Mouse (Mus musculus): ENCODE results near the gene Rsph6a. TPM values are rescaled to one million over a fixed set of nuclear protein-coding genes. Genes with fewer than 3 reads are reported as not detected.

Rsph6a gene
- polyA plus RNA-seq, 2 experiments: not detected

DNA sequence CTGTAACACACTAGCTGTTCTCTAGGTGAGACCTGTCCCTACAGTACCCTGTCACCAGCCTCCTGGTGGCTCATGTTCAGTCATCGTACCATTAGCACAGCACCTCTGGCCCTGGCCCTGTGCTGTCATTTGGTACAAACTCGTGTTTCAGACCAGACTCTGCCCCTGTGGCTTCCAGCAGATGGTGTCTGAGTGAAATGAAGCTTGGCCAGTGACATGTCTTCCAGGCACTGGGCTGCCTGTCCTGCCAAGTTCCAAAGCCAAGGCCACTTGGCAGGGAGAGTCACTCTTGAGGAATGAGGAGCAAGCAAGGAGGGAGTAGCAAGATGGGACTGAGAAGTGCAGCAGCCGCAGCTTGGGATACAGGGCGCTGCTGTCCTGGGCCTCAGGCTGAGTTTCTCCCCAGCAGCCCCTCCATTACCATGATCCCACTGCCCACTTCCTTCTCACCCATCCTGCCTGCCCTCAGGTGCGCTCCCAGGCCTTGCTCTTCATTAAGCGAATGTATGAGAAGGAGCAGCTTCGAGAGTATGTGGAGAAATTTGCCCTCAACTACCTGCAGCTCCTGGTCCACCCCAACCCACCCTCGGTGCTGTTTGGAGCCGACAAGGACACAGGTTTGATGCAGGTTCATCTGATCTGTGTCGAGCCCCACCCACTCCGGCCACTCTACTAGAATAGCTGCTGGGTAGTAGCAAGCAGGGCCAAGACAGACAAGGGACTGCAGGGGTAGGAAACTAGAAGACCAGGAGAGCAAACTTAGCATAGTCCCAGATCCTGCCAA lies 8.0 kb upstream of the Rsph6a start:
- ATAC-seq (ENCODE audit: insufficient read depth) (no peak), DNase-seq (ENCODE audit: low read depth in 3 of 3, low spot score in 3 of 3) (no peak)
- H3K27me3 ChIP-seq (ENCODE audit: control insufficient read depth, insufficient read depth, low read length): no peaks in the 10 kb centered on the region
- TF ChIP-seq CTCF (IDR thresholded peaks at IDR 0.05; ENCODE audit: low read depth) (no peak), EP300 (IDR thresholded peaks at IDR 0.05; ENCODE audit: low read depth) (no peak)
- no peak overlapping the region for H3K4me3 ChIP-seq (ENCODE audit: insufficient read depth in 1 of 2, low read depth in 2 of 2, low read length in 2 of 2)
- no peaks in the 10 kb centered on the region for H3K4me1 ChIP-seq (replicated peaks; ENCODE audit: control insufficient read depth in 2 of 2, insufficient read depth in 2 of 2, low read length in 1 of 2)
- 86% methylated on average over 11 of the region's 11 CpGs for WGBS (ENCODE audit: insufficient replicate concordance)
- H3K9me3 ChIP-seq (ENCODE audit: control insufficient read depth, low read length): no peaks in the 10 kb centered on the region
- peaks cover 52% of the 10 kb centered on the region for H3K36me3 ChIP-seq (replicated peaks; ENCODE audit: control insufficient read depth, insufficient read depth, low read depth)
- no peak overlapping the region for H3K4me2 ChIP-seq (ENCODE audit: low read depth)
- no peak overlapping the region for H3K9ac ChIP-seq (replicated peaks)
- no peak overlapping the region for H3K27ac ChIP-seq

DNA sequence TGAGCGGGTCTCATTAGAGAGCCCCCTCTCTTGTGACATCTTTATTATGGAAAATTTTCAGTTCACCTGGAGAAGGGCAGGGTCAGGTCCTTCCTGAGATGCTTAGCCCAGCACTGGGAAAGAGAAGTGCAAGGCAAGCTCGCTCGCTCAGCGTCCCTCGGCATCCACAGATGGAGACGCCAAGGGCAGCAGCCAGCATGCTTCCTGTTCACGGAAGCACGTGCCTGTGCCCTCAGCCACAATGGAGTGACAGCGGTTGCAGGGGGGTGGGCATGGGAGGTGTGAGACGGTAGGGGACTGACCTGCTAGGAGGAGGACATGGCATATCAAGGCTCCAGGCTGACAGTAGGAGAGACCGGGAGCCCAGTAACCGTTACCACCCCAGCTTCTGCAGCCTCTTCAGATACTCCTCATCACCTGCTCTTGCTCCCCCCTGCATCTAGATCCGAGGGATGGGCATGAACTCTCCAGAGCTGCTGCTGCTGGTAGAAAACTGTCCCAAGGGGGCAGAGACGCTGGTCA lies 6.4 kb upstream of the Rsph6a start:
- Histone ChIP-seq H3K4me1 (replicated peaks; ENCODE audit: control insufficient read depth in 2 of 2, insufficient read depth in 2 of 2, low read length in 1 of 2) (no peaks in the 10 kb centered on the region), H3K27me3 (ENCODE audit: control insufficient read depth, insufficient read depth, low read length) (no peaks in the 10 kb centered on the region), H3K36me3 (replicated peaks; ENCODE audit: control insufficient read depth, insufficient read depth, low read depth) (peaks cover 45% of the 10 kb centered on the region), H3K4me3 (ENCODE audit: insufficient read depth in 1 of 2, low read depth in 2 of 2, low read length in 2 of 2) (no peak overlapping the region), H3K4me2 (ENCODE audit: low read depth) (no peak overlapping the region), H3K27ac (no peak overlapping the region), H3K9ac (replicated peaks) (no peak overlapping the region), H3K9me3 (ENCODE audit: control insufficient read depth, low read length) (no peaks in the 10 kb centered on the region)
- ATAC-seq (ENCODE audit: insufficient read depth) (no peak), DNase-seq (ENCODE audit: low read depth in 3 of 3, low spot score in 3 of 3) (no peak)
- TF ChIP-seq CTCF (IDR thresholded peaks at IDR 0.05; ENCODE audit: low read depth): no peak
- TF ChIP-seq EP300 (IDR thresholded peaks at IDR 0.05; ENCODE audit: low read depth): no peak
- WGBS (ENCODE audit: insufficient replicate concordance): 77% methylated on average over 14 of the region's 14 CpGs

DNA sequence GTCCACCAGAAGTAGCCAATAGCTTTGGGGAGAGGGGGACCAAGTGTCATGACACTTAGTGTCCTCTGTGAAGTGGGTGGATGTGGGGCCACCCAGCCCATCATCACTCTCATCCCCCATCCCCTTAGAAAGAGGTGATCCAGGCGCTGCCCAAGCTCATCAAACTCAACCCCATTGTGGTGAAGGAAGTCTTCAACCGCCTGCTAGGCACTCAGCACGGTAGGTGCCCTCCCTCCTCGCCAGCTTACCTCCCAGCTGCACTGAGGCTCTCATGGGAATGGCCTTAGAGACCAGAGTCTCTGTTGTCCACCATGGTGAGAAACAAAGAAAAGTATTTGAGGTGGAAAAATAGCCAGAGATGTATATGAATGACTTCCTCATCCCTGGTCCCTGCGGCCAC lies 5.2 kb upstream of the Rsph6a start:
- 77% methylated on average over 5 of the region's 5 CpGs for WGBS (ENCODE audit: insufficient replicate concordance)
- no peak overlapping the region for H3K9ac ChIP-seq (replicated peaks)
- no peaks in the 10 kb centered on the region for H3K9me3 ChIP-seq (ENCODE audit: control insufficient read depth, low read length)
- H3K4me1 ChIP-seq (replicated peaks; ENCODE audit: control insufficient read depth in 2 of 2, insufficient read depth in 2 of 2, low read length in 1 of 2): no peaks in the 10 kb centered on the region
- TF ChIP-seq EP300 (IDR thresholded peaks at IDR 0.05; ENCODE audit: low read depth) (no peak), CTCF (IDR thresholded peaks at IDR 0.05; ENCODE audit: low read depth) (no peak)
- no peak overlapping the region for H3K27ac ChIP-seq
- peaks cover 37% of the 10 kb centered on the region for H3K36me3 ChIP-seq (replicated peaks; ENCODE audit: control insufficient read depth, insufficient read depth, low read depth)
- no peak overlapping the region for H3K4me2 ChIP-seq (ENCODE audit: low read depth)
- no peak overlapping the region for H3K4me3 ChIP-seq (ENCODE audit: insufficient read depth in 1 of 2, low read depth in 2 of 2, low read length in 2 of 2)
- DNase-seq (ENCODE audit: low read depth in 3 of 3, low spot score in 3 of 3) (no peak), ATAC-seq (ENCODE audit: insufficient read depth) (no peak)
- H3K27me3 ChIP-seq (ENCODE audit: control insufficient read depth, insufficient read depth, low read length): no peaks in the 10 kb centered on the region

DNA sequence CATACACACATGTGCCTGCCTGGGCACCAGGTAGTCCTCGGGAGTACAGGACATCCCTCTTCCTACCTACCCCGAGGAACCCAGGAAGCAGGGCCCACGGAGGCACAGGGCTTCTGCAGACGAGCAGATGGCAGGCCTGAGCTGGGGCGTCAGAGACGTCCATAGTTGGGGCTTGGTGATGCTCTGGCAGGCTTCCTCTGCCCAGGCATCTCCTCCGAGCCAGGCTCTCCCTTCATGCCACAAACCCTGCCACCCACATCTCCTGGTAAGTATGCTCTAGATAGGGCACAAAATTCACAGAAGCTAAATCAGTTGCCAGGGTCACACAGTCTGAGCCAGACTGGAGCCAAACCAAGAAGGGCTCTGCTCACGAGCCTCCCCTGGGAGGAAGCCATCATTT lies 4.3 kb upstream of the Rsph6a start:
- no peak overlapping the region for H3K4me2 ChIP-seq (ENCODE audit: low read depth)
- ATAC-seq (ENCODE audit: insufficient read depth): no peak
- H3K27me3 ChIP-seq (ENCODE audit: control insufficient read depth, insufficient read depth, low read length): no peaks in the 10 kb centered on the region
- no peak overlapping the region for H3K27ac ChIP-seq
- H3K9ac ChIP-seq (replicated peaks): no peak overlapping the region
- DNase-seq (ENCODE audit: low read depth in 3 of 3, low spot score in 3 of 3): no peak
- 71% methylated on average over 8 of the region's 8 CpGs for WGBS (ENCODE audit: insufficient replicate concordance)
- no peaks in the 10 kb centered on the region for H3K4me1 ChIP-seq (replicated peaks; ENCODE audit: control insufficient read depth in 2 of 2, insufficient read depth in 2 of 2, low read length in 1 of 2)
- TF ChIP-seq CTCF (IDR thresholded peaks at IDR 0.05; ENCODE audit: low read depth) (no peak), EP300 (IDR thresholded peaks at IDR 0.05; ENCODE audit: low read depth) (no peak)
- peaks cover 37% of the 10 kb centered on the region for H3K36me3 ChIP-seq (replicated peaks; ENCODE audit: control insufficient read depth, insufficient read depth, low read depth)
- no peaks in the 10 kb centered on the region for H3K9me3 ChIP-seq (ENCODE audit: control insufficient read depth, low read length)
- H3K4me3 ChIP-seq (ENCODE audit: insufficient read depth in 1 of 2, low read depth in 2 of 2, low read length in 2 of 2): no peak overlapping the region

DNA sequence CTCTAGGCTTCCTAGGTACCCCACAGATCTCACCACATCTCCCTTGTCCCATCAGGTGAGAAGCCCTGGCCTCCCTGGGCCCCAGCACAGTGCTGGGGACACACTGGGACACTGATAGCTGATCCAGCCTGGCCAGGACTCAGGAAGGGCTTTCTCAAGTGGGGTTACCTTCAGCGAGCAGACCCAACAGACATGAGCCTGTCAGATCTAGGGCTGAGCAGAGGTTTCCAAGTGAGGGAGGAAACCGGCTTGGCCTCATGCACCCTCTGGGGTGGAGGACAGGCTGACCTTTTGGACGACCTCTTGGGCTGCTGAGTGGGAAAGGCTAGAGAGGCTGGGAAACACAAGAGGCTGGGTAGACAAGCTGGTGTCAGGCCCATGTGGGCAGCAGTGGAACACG lies 3.3 kb upstream of the Rsph6a start:
- DNase-seq (ENCODE audit: low read depth in 3 of 3, low spot score in 3 of 3) (no peak), ATAC-seq (ENCODE audit: insufficient read depth) (no peak)
- Histone ChIP-seq H3K27ac (no peak overlapping the region), H3K4me2 (ENCODE audit: low read depth) (no peak overlapping the region), H3K9me3 (ENCODE audit: control insufficient read depth, low read length) (no peaks in the 10 kb centered on the region), H3K4me3 (ENCODE audit: insufficient read depth in 1 of 2, low read depth in 2 of 2, low read length in 2 of 2) (no peak overlapping the region), H3K36me3 (replicated peaks; ENCODE audit: control insufficient read depth, insufficient read depth, low read depth) (peaks cover 29% of the 10 kb centered on the region), H3K27me3 (ENCODE audit: control insufficient read depth, insufficient read depth, low read length) (no peaks in the 10 kb centered on the region), H3K4me1 (replicated peaks; ENCODE audit: control insufficient read depth in 2 of 2, insufficient read depth in 2 of 2, low read length in 1 of 2) (no peaks in the 10 kb centered on the region), H3K9ac (replicated peaks) (no peak overlapping the region)
- WGBS (ENCODE audit: insufficient replicate concordance): 66% methylated on average over 4 of the region's 4 CpGs
- TF ChIP-seq CTCF (IDR thresholded peaks at IDR 0.05; ENCODE audit: low read depth): no peak
- no peak for TF ChIP-seq EP300 (IDR thresholded peaks at IDR 0.05; ENCODE audit: low read depth)
